Mouse (Mus musculus): Measurements from ENCODE around the gene Tbc1d1.

DNA sequence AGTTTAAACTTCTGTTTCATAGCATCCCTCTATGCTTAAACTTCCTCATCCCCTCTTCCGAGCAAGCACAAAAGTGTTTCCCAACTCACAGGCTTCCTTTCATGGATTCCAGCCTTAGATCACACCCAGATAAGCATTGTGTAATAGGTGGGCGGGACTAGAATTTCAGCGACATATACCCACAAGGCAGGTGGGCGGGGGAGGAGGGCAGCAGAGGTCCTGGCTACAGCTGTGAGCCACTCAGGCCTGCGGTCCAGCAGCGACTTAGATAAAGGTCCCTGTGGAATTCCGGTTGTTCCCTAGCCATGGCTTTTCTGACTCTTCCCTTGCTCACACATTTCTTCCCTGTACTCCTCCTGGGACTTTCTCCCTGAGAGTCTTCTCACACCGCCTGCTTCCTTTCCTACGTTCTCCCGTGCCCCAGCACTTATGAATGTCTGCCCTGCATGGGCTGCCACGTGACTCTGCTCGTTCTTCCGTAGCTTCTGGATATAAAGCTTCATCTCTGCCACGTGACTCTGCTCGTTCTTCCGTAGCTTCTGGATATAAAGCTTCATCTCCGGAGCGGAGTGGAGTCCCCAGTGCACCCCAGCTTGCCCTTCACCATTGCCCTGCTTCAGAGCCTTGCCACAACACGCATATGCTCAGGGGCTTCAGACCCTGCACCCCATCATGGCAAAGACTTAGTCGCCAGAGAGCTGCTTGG, 142.4 kb downstream of the Tbc1d1 start:
- TF ChIP-seq ZNF384 (IDR thresholded peaks at IDR 0.05; ENCODE audit: low read depth, low read length) (no peak), CHD2 (IDR thresholded peaks at IDR 0.05; ENCODE audit: low read depth, low read length) (no peak), HCFC1 (IDR thresholded peaks at IDR 0.05; ENCODE audit: borderline replicate concordance, insufficient read depth, low read length) (no peak), ZC3H11A (IDR thresholded peaks at IDR 0.05; ENCODE audit: borderline replicate concordance, low read depth, low read length) (no peak), MAFK (IDR thresholded peaks at IDR 0.05; ENCODE audit: insufficient read depth, low read depth, low read length) (no peak)

Data from ES-E14 (cell line).